Mouse (Mus musculus): Measurements from ENCODE around the gene Tnrc6c.

Gene Tnrc6c

GRCm38 (mm10) chr11:117677111-117677510 lies 23.0 kb downstream of the Tnrc6c start:
- DNase-seq, result no peak

GRCm38 (mm10) chr11:117677594-117677993 lies 23.5 kb downstream of the Tnrc6c start:
- no peak for DNase-seq

GRCm38 (mm10) chr11:117678155-117678554 lies 24.1 kb downstream of the Tnrc6c start:
- DNase-seq, result no peak

GRCm38 (mm10) chr11:117678740-117679139 lies 24.7 kb downstream of the Tnrc6c start:
- peak; percentile 30 for DNase-seq

GRCm38 (mm10) chr11:117684640-117685039 lies 30.6 kb downstream of the Tnrc6c start:
- DNase-seq, result no peak

DNA sequence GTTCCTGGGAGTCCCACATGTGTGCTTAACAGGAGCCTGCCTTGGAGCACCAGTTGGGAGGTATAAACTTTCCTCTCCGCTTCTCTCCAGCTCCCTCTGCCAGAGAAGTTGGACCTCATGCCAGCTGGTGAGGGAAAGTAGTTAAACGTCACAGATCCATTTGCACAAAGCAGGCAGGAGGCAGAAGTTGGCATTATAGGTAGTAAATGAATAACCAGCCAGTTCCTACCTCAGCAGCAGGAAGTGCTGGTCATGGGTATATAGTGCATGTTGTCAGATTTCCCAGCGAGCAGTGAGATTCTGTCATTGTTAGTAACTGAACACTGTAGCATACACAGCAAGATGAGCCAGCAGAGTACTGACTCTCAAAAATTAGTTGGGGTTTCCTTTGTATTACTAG lies 31.4 kb downstream of the Tnrc6c start:
- peak; percentile 55 for DNase-seq

DNA sequence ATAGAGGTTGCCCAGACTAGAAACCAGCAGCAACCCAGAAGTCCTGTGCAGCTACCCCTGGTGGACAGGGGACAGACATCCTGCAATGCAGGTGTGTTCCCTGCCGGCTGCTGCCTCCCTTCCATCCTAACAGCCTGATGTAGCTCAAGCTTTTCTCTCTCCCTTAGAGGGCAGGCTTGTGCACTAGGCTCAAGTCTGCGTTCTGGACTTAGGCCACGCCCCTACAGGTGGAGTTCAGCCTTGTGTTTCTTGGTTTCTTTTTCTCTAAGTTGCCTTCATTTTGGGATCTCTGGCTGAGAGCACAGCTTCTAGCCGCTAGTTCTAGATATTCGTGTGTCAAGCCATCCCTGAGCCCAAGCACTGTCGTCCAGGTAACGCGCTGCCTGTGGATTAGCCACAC lies 31.9 kb downstream of the Tnrc6c start:
- peak; percentile 46 for DNase-seq

DNA sequence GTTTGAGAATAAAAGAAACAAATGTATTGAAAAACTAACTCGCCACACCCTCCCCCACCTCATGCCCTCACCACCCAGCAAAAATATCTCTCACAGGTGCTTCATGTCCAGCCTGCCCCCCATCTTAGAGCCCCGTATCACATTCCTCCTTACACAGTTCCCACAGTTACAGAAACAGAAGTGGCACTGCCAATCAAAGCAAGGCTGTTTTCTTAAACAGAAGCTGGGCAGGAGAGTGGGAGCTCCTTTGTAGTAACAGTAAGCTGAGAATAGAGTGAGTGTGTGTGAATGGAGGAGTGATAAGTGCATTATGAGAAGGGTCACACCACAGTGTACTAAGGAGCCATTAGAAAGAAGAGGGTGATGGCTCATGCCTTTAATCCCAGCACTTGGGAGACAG lies 34.5 kb downstream of the Tnrc6c start:
- DNase-seq, result no peak

DNA sequence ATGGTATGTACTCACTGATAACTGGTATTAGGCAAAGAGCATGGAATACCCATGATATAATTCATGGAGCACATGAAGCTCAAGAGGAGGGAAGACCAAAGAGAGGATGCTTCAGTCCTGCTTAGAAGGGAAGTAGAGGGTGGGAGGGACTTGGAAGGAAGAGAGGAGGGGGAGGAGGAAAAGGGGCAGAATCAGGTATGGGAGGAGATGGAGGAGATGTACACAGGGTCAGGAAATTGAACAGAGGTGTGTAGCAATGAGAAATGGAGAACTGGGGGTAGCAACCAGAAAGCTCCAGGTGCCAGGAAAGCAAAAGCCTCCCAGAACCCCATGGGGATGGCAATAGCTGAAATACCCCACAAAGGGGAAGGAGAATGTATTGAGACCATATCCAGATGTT lies 37.2 kb downstream of the Tnrc6c start:
- no peak for DNase-seq

GRCm38 (mm10) chr11:117694050-117694449 lies 40.0 kb downstream of the Tnrc6c start:
- no peak for DNase-seq

- DNase-seq, result no peak
Measured at GRCm38 (mm10) chr11:117696585-117696984, 42.5 kb downstream of the Tnrc6c start.

DNA sequence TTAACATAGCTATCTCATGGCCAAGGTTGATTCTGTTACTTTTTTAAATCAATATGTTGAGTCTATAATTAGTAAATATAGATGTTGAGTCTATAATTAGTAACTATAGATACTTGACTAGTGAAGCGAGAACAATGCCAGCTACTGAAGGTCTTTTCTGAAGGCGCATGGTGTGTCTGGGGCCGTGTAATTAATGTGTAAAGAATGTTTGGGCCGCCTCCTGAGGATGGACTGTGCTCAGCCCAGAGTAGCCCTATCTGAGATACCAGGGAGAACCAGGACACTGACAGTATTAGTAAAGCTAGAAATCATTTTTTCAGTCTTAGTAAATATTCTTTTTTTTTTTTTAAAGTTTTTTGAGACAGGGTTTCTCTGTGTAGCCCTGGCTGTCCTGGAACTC lies 46.8 kb downstream of the Tnrc6c start:
- DNase-seq, result no peak

DNA sequence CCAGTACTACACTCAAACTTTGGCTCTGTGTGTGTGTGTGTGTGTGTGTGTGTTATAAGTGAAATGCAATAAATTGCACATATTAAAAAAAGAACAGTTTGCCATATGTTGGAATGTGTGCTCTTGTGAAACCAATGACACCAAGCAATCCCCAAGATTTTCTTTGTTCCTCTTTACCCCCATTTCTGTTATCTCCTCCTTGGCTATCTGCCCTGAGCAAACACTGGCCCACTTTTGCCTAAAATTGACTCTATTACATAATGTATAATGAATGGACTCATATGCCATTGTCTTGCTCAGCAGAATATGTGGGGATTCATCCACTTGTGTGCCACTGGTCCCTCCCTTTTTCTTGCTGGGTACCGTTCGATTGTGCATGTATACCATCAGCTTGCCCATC lies 52.2 kb downstream of the Tnrc6c start:
- no peak for DNase-seq

- DNase-seq, result no peak
Measured at GRCm38 (mm10) chr11:117707238-117707637, 53.1 kb downstream of the Tnrc6c start.

GRCm38 (mm10) chr11:117709308-117709707 lies 55.2 kb downstream of the Tnrc6c start:
- DNase-seq, result peak; percentile 81

DNA sequence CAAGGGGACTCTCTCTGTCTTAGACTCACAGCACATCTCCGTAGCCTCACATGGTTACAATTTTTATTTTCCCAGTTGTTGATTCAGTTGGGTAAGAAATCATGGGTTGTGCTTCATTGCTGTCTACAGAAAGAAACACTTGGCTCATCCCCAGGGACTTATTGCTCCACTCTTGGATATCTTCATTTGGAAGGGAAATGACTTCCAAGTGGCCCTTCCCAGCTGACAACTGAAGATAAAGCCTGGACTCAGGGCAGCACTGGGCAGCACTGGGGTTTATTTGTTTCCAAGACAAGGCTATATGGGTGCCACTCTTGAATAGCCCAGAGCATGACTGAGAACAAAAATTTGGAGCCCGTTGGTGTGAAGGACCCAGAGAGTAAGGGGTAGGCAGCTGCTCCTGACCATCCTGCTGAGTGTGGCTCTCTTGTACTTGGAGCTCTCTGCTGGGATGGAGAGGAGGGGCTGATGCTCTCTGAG lies 56.8 kb downstream of the Tnrc6c start:
- DNase-seq, result no peak

- no peak for DNase-seq
Measured at GRCm38 (mm10) chr11:117712065-117712464, 58.0 kb downstream of the Tnrc6c start.

DNA sequence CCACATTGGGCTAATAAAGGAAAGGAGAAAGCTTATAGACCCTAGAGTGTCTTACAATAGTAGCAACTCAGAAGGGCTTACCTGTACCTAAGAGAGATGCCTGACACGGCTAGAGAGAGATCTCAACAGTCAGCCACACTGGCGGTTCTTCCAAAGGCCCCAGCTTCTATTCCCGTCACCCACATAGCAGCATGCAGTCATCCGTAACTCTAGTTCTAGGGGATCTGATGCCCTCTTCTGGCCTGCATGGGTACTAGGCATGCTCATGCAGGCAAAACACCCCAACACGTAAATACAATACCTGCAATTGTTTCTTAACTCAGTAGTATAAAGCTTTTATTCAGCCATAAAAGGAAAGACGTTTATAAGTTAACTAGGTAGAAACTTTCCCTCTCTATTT lies 59.3 kb downstream of the Tnrc6c start:
- DNase-seq, result no peak

DNA sequence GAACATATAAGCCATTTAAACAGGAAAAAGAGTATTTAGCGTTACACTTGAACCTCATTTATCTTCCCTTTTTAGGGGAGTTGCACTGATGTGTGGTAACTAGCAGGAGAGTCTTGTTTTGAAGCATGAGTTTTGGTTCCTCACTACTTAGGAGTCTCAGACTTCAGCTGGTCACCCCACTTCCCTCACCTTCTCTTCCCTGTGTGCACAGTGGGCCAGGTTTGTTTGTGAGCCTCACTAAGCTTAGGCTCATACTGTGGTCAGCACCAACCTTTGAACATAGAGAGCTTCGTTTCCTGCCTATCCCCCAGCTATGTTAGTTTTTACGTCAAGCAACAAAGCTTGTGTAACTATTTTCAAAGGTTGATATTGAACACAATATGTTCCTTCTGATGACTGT lies 64.7 kb downstream of the Tnrc6c start:
- DNase-seq, result no peak

- no peak for DNase-seq
Measured at GRCm38 (mm10) chr11:117724604-117725301, 70.7 kb downstream of the Tnrc6c start.

DNA sequence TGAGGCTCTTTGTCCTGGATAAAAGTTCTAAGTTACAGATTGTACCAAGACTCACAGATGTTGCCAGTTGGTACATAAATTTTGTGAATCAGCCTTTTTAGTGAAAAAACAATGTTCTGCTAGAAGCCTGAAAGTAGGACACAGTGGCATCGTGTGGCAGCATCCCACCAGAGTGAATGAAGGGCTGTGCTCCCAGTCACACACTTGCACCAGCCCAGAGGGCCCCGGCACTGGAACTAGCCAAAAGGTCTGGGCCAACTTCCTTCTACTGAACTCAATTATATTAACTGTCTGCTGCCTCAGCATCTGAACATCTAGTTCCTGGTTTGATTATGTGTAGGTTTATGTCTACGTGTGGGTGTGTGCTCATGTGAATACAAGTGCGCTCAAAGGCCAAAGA lies 72.9 kb downstream of the Tnrc6c start:
- no peak for DNase-seq

GRCm38 (mm10) chr11:117728245-117728644 lies 74.2 kb downstream of the Tnrc6c start:
- DNase-seq, result no peak

GRCm38 (mm10) chr11:117728841-117729240 lies 74.8 kb downstream of the Tnrc6c start:
- DNase-seq, result peak; percentile 79

DNA sequence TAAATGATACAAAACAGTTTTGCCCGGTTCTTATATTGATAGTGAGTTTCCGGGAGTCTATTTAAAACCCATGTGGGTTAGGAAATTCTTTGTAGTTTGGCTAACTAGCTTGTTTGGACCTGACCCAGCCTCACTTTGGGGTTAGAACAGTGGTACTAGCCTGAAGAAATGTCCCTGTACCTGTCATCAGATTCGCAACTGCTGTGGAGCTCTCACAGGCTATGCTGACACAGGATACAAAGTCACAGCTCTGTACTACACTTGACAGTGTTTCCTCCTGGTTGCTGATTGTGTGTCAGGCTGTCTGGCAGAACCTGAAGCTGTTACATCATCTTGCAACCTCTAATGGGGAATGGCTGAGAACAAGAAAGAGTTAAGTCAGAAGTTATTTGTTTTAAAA lies 75.3 kb downstream of the Tnrc6c start:
- DNase-seq, result no peak

Data from kidney, postnatal 10 days (tissue).